Mouse (Mus musculus) left cerebral cortex, adult 11 months (tissue): ENCODE measurements around the gene Ovol3.

Experiments used
- DNase-seq: peaks from one replicate; pipeline ENCODE4 v3.0.0; 2022; ENCODE audit warnings: low spot score

Gene Ovol3

GRCm38 (mm10) chr7:30194101-30194831, 41.3 kb downstream of the Ovol3 start:
- no peak for DNase-seq

- DNase-seq = no peak
Measured at GRCm38 (mm10) chr7:30193581-30194100, 41.9 kb downstream of the Ovol3 start.

GRCm38 (mm10) chr7:30193013-30193412, 42.5 kb downstream of the Ovol3 start:
- no peak for DNase-seq

DNA sequence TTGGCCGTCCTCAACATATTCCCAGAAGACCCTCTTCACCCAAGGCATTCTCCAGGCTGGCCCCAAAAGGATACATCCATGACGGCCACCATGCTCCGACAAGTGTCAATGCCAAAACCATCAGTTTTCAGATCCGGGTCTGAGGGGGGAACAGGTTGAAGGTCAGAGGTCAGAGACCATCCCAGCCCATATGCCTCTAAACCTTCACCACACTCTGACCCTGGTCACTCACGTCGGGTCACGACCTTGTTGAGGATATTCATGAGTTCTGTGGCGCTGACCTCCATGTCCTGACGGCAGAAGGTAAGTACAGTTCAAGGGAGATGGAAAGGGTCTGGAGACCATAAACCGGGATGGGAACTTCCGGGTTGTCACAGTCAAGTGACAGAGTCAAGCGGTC, 43.4 kb downstream of the Ovol3 start:
- DNase-seq = no peak

GRCm38 (mm10) chr7:30189116-30189491, 46.4 kb downstream of the Ovol3 start:
- no peak for DNase-seq

GRCm38 (mm10) chr7:30188344-30189115, 47.0 kb downstream of the Ovol3 start:
- no peak for DNase-seq

- no peak for DNase-seq
Measured at GRCm38 (mm10) chr7:30184641-30185348, 50.7 kb downstream of the Ovol3 start.

DNA sequence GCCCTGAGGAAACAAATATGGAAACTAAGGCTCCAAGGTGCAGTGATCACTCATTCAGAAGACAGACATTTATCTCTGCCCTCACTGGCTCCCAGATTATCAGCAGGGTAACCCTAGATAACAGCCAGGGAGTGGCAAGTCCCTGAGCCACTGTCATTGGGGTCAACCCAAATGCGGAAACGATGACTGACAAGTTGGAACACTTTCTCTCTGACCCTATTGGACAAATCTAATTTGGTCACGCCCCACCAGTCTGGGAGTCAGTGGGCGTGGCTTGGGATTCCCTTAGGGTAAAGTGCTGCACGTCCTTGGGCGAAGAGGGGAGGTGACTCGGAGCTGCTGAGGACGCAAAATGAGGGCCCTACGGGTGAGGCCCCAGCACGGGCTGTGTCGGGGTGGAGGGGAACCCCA, 51.6 kb downstream of the Ovol3 start, which contains the start of gene Cox7a1:
Gene Cox7a1 (plus strand): TSS at position 266 of the 411 bp plus-strand sequence.
- no peak for DNase-seq
